In genomic region chr12:104041401-104041800, GRCm38 (mm10) we compare ENCODE assay signal across 9 mouse cellular contexts. TPM values are rescaled to one million over a fixed set of nuclear protein-coding genes. Genes with fewer than 3 reads are reported as not detected.
DNase-seq lines count a peak whose midpoint lies in the region; ATAC-seq and TF ChIP-seq lines count a peak whose summit lies in the region.
"Had no signal": no experiment of that assay in that cellular context is flagged by ENCODE, and none has a peak within 500 bp of the region (broad histone marks: within the 10 kb centered on the region; RNA-seq: fewer than 3 reads in every experiment).

No protein-coding gene starts in this region.

- H3K9me3 ChIP-seq in heart, embryonic 12.5 days (replicated peaks): no peaks in the 10 kb centered on the region
- H3K9me3 ChIP-seq in lung, postnatal 0 days (ENCODE audit: low read length): no peaks in the 10 kb centered on the region
- no peaks in the 10 kb centered on the region for H3K9me3 ChIP-seq in midbrain, embryonic 14.5 days (ENCODE audit: control insufficient read depth, low read length)
- no peaks in the 10 kb centered on the region for H3K9me3 ChIP-seq in kidney, embryonic 14.5 days (ENCODE audit: control insufficient read depth, low read length)

- TF ChIP-seq EP300 in heart, adult 2 months (IDR thresholded peaks at IDR 0.05; ENCODE audit: insufficient read depth, low read depth, low read length): peak; percentile 80; the same call in 1 of the 2 replicates
- TF ChIP-seq EP300 in lung, postnatal 0 days (IDR thresholded peaks at IDR 0.05): no peak

- intact Hi-C loops in heart, adult 2 months (cut with DNase I): no loop called here

- no peak overlapping the region for H3K4me2 ChIP-seq in heart, embryonic 12.5 days
- H3K4me2 ChIP-seq in lung, postnatal 0 days (replicated peaks; ENCODE audit: low read depth, low read length): no peak overlapping the region
- no peak overlapping the region for H3K4me2 ChIP-seq in midbrain, embryonic 14.5 days (ENCODE audit: low read length)
- H3K4me2 ChIP-seq in kidney, embryonic 14.5 days (replicated peaks; ENCODE audit: low read depth, low read length): no peak overlapping the region

- no peak for TF ChIP-seq POLR2A in heart, adult 2 months (IDR thresholded peaks at IDR 0.05; ENCODE audit: insufficient read depth, low read depth, low read length)

- no peak; the same call in 1 of the 2 replicates for ATAC-seq in heart, embryonic 12.5 days (ENCODE audit: insufficient number of reproducible peaks, low FRiP score)
- ATAC-seq in granulocyte monocyte progenitor cell, adult 5-6 weeks (replicated peaks; ENCODE audit: poor library complexity, severe bottlenecking): peak; percentile 56
- peak; percentile 89 for ATAC-seq in lung, postnatal 0 days
- no peak for ATAC-seq in midbrain, embryonic 14.5 days (ENCODE audit: low FRiP score, low TSS enrichment)
- ATAC-seq in kidney, embryonic 14.5 days (ENCODE audit: low FRiP score, low TSS enrichment): no peak

- no peaks in the 10 kb centered on the region for H3K36me3 ChIP-seq in heart, adult 2 months (ENCODE audit: control insufficient read depth, insufficient read depth, low read length)
- no peaks in the 10 kb centered on the region for H3K36me3 ChIP-seq in heart, embryonic 12.5 days
- H3K36me3 ChIP-seq in lung, postnatal 0 days (ENCODE audit: insufficient read depth, low read length): no peaks in the 10 kb centered on the region
- H3K36me3 ChIP-seq in midbrain, embryonic 14.5 days (ENCODE audit: control insufficient read depth, insufficient read depth, low read length): no peaks in the 10 kb centered on the region
- H3K36me3 ChIP-seq in kidney, embryonic 14.5 days (ENCODE audit: control insufficient read depth, insufficient read depth, low read length): no peaks in the 10 kb centered on the region

- H3K27me3 ChIP-seq in heart, adult 2 months (ENCODE audit: control insufficient read depth, insufficient read depth, low read length): no peaks in the 10 kb centered on the region
- H3K27me3 ChIP-seq in heart, embryonic 12.5 days (replicated peaks): no peaks in the 10 kb centered on the region
- no peaks in the 10 kb centered on the region for H3K27me3 ChIP-seq in lung, postnatal 0 days (replicated peaks; ENCODE audit: insufficient read depth, low read length)
- no peaks in the 10 kb centered on the region for H3K27me3 ChIP-seq in midbrain, embryonic 14.5 days (ENCODE audit: control insufficient read depth, insufficient read depth, low read length)
- no peaks in the 10 kb centered on the region for H3K27me3 ChIP-seq in kidney, embryonic 14.5 days (ENCODE audit: control insufficient read depth, insufficient read depth, low read length)

- peak; percentile 56 to 86 for DNase-seq in heart, adult 2 months
- DNase-seq in adrenal gland, postnatal 14 days: peak; percentile 66
- peak; percentile 89 for DNase-seq in lung, postnatal 0 days (ENCODE audit: low spot score)
- no peak for DNase-seq in thymus, postnatal 10 days (ENCODE audit: low spot score in 2 of 2)
- no peak for DNase-seq in midbrain, embryonic 14.5 days

- no peak overlapping the region for H3K9ac ChIP-seq in heart, adult 2 months (ENCODE audit: low read depth, low read length)
- no peak overlapping the region for H3K9ac ChIP-seq in heart, embryonic 12.5 days
- H3K9ac ChIP-seq in lung, postnatal 0 days (replicated peaks; ENCODE audit: low read depth): no peak overlapping the region
- no peak overlapping the region for H3K9ac ChIP-seq in midbrain, embryonic 14.5 days (replicated peaks; ENCODE audit: low read length)
- no peak overlapping the region for H3K9ac ChIP-seq in kidney, embryonic 14.5 days (ENCODE audit: low read depth, low read length)

- no peak overlapping the region for H3K4me3 ChIP-seq in heart, adult 2 months
- H3K4me3 ChIP-seq in heart, embryonic 12.5 days: no peak overlapping the region
- H3K4me3 ChIP-seq in lung, postnatal 0 days (ENCODE audit: low read depth, low read length): no peak overlapping the region
- no peak overlapping the region for H3K4me3 ChIP-seq in midbrain, embryonic 14.5 days (replicated peaks; ENCODE audit: low read depth, low read length)
- no peak overlapping the region for H3K4me3 ChIP-seq in kidney, embryonic 14.5 days (ENCODE audit: low read length)

- 35% methylated on average over 6 of the region's 6 CpGs for WGBS in heart, adult 2 months
- WGBS in heart, embryonic 12.5 days: 49% methylated on average over 6 of the region's 6 CpGs
- WGBS in lung, postnatal 0 days: 40% methylated on average over 6 of the region's 6 CpGs
- 59% methylated on average over 6 of the region's 6 CpGs for WGBS in midbrain, embryonic 14.5 days
- 69% methylated on average over 6 of the region's 6 CpGs for WGBS in kidney, embryonic 14.5 days

- H3K27ac ChIP-seq in heart, adult 2 months: peak overlapping the region; percentile 91
- no peak overlapping the region; the same call in 1 of the 2 replicates for H3K27ac ChIP-seq in heart, embryonic 12.5 days (ENCODE audit: poor library complexity, severe bottlenecking)
- peak overlapping the region; percentile 76 for H3K27ac ChIP-seq in lung, postnatal 0 days (ENCODE audit: low read length)
- no peak overlapping the region for H3K27ac ChIP-seq in midbrain, embryonic 14.5 days (replicated peaks; ENCODE audit: low read depth, low read length)
- H3K27ac ChIP-seq in kidney, embryonic 14.5 days (ENCODE audit: low read depth, low read length): no peak overlapping the region

- H3K4me1 ChIP-seq in heart, adult 2 months (ENCODE audit: control insufficient read depth, insufficient read depth, low read length): peaks cover 2% of the 10 kb centered on the region; the same call in 1 of the 2 replicates
- no peaks in the 10 kb centered on the region for H3K4me1 ChIP-seq in heart, embryonic 12.5 days (replicated peaks)
- no peaks in the 10 kb centered on the region; the same call in 1 of the 2 replicates for H3K4me1 ChIP-seq in lung, postnatal 0 days (ENCODE audit: insufficient read depth, low read depth, low read length)
- no peaks in the 10 kb centered on the region for H3K4me1 ChIP-seq in midbrain, embryonic 14.5 days (ENCODE audit: control insufficient read depth, insufficient read depth, low read length)
- H3K4me1 ChIP-seq in kidney, embryonic 14.5 days (ENCODE audit: control insufficient read depth, insufficient read depth, low read length): no peaks in the 10 kb centered on the region

- no peaks in the 10 kb centered on the region for H3K79me2 ChIP-seq in heart, adult 2 months (replicated peaks; ENCODE audit: control insufficient read depth, insufficient read depth, low read length)

- TF ChIP-seq CTCF in heart, adult 2 months (IDR thresholded peaks at IDR 0.05): no peak
- no peak for TF ChIP-seq CTCF in lung, postnatal 0 days (IDR thresholded peaks at IDR 0.05)

RNA-seq across cellular contexts. Expression of gene Serpina12, which starts 2.8 kb away (rescaled TPM):
- total RNA-seq in heart, adult 2 months (2021): not detected
- not detected in 2 replicates for polyA plus RNA-seq in heart, adult 2 months (2012; rRNA removed)
- not detected in 2 replicates for polyA plus RNA-seq in heart, embryonic 12.5 days (2016; fragmentation: Nextera tagmentation; extraction: Ambion mirVana)
- total RNA-seq in adrenal gland, postnatal 14 days (2021): 0.11 and 0.48 TPM in 2 replicates
- not detected in 2 replicates for total RNA-seq in granulocyte monocyte progenitor cell, adult 5-6 weeks (2014; fragmentation: Nextera tagmentation)
- 0.13 TPM in 1 of 2 replicates, not detected in the other for total RNA-seq in granulocyte monocyte progenitor cell, adult 5-6 weeks (2017)
- 0.04 TPM in 1 of 2 replicates, not detected in the other for polyA plus RNA-seq in lung, postnatal 0 days (2015; fragmentation: Nextera tagmentation; extraction: Ambion mirVana)
- polyA plus RNA-seq in midbrain, embryonic 14.5 days (2014; fragmentation: Nextera tagmentation; extraction: Ambion mirVana): not detected in 2 replicates
- not detected in 2 replicates for polyA plus RNA-seq in kidney, embryonic 14.5 days (2014; fragmentation: Nextera tagmentation; extraction: Ambion mirVana)

RNA-seq across cellular contexts. Expression of gene Serpina9, which starts 27.8 kb away (rescaled TPM):
- not detected for total RNA-seq in heart, adult 2 months (2021)
- polyA plus RNA-seq in heart, adult 2 months (2012; rRNA removed): 0.62 TPM in 1 of 2 replicates, not detected in the other
- 0.17 and 0.28 TPM in 2 replicates for polyA plus RNA-seq in heart, embryonic 12.5 days (2016; fragmentation: Nextera tagmentation; extraction: Ambion mirVana)
- 0.22 TPM in 1 of 2 replicates, not detected in the other for total RNA-seq in adrenal gland, postnatal 14 days (2021)
- not detected in 2 replicates for total RNA-seq in granulocyte monocyte progenitor cell, adult 5-6 weeks (2014; fragmentation: Nextera tagmentation)
- total RNA-seq in granulocyte monocyte progenitor cell, adult 5-6 weeks (2017): not detected in 2 replicates
- polyA plus RNA-seq in lung, postnatal 0 days (2015; fragmentation: Nextera tagmentation; extraction: Ambion mirVana): 0.32 and 0.89 TPM in 2 replicates
- polyA plus RNA-seq in midbrain, embryonic 14.5 days (2014; fragmentation: Nextera tagmentation; extraction: Ambion mirVana): not detected in 2 replicates
- not detected in 2 replicates for polyA plus RNA-seq in kidney, embryonic 14.5 days (2014; fragmentation: Nextera tagmentation; extraction: Ambion mirVana)
- polyA plus RNA-seq: spleen, adult 2 months had no signal

RNA-seq across cellular contexts. Expression of gene Serpina11, which starts 51.6 kb away (rescaled TPM):
- not detected for total RNA-seq in heart, adult 2 months (2021)
- not detected in 2 replicates for polyA plus RNA-seq in heart, adult 2 months (2012; rRNA removed)
- not detected in 2 replicates for polyA plus RNA-seq in heart, embryonic 12.5 days (2016; fragmentation: Nextera tagmentation; extraction: Ambion mirVana)
- total RNA-seq in adrenal gland, postnatal 14 days (2021): 0.98 and 14.5 TPM in 2 replicates
- total RNA-seq in granulocyte monocyte progenitor cell, adult 5-6 weeks (2014; fragmentation: Nextera tagmentation): 0.17 TPM in 1 of 2 replicates, not detected in the other
- total RNA-seq in granulocyte monocyte progenitor cell, adult 5-6 weeks (2017): not detected in 2 replicates
- polyA plus RNA-seq in lung, postnatal 0 days (2015; fragmentation: Nextera tagmentation; extraction: Ambion mirVana): not detected in 2 replicates
- not detected in 2 replicates for polyA plus RNA-seq in midbrain, embryonic 14.5 days (2014; fragmentation: Nextera tagmentation; extraction: Ambion mirVana)
- polyA plus RNA-seq in kidney, embryonic 14.5 days (2014; fragmentation: Nextera tagmentation; extraction: Ambion mirVana): not detected in 2 replicates

RNA-seq across cellular contexts. Expression of gene Serpina5, which starts 59.5 kb away (rescaled TPM):
- not detected for total RNA-seq in heart, adult 2 months (2021)
- polyA plus RNA-seq in heart, adult 2 months (2012; rRNA removed): not detected in 2 replicates
- polyA plus RNA-seq in heart, embryonic 12.5 days (2016; fragmentation: Nextera tagmentation; extraction: Ambion mirVana): not detected in 2 replicates
- total RNA-seq in adrenal gland, postnatal 14 days (2021): 0.30 TPM in 1 of 2 replicates, not detected in the other
- total RNA-seq in granulocyte monocyte progenitor cell, adult 5-6 weeks (2014; fragmentation: Nextera tagmentation): not detected in 2 replicates
- total RNA-seq in granulocyte monocyte progenitor cell, adult 5-6 weeks (2017): not detected in 2 replicates
- polyA plus RNA-seq in lung, postnatal 0 days (2015; fragmentation: Nextera tagmentation; extraction: Ambion mirVana): not detected in 2 replicates
- polyA plus RNA-seq in midbrain, embryonic 14.5 days (2014; fragmentation: Nextera tagmentation; extraction: Ambion mirVana): not detected in 2 replicates
- polyA plus RNA-seq in kidney, embryonic 14.5 days (2014; fragmentation: Nextera tagmentation; extraction: Ambion mirVana): not detected in 2 replicates
- polyA plus RNA-seq: spleen, adult 2 months had no signal

Comparison
In these comparisons a context has a peak if more than half of its experiments do, and no peak if none do; other contexts are left out.
1. H3K27ac ChIP-seq: peak in heart, adult 2 months (single experiment) and lung, postnatal 0 days (single experiment); none in heart, embryonic 12.5 days (single experiment), midbrain, embryonic 14.5 days (single experiment) and kidney, embryonic 14.5 days (single experiment).
2. DNase-seq: peak in heart, adult 2 months (2 of 2), adrenal gland, postnatal 14 days (single experiment) and lung, postnatal 0 days (single experiment); none in thymus, postnatal 10 days (0 of 2) and midbrain, embryonic 14.5 days (single experiment).
3. ATAC-seq: peak in granulocyte monocyte progenitor cell, adult 5-6 weeks (single experiment) and lung, postnatal 0 days (single experiment); none in heart, embryonic 12.5 days (single experiment), midbrain, embryonic 14.5 days (single experiment) and kidney, embryonic 14.5 days (single experiment).